Mouse (Mus musculus): Measurements from ENCODE around the gene Zfp987.
"Not testable (repeated sequence)": the region's sequence is repeated elsewhere in the genome, so short reads cannot be mapped to it uniquely, and the experiment has no call there.

The Zfp987 gene

GRCm38 (mm10) chr4:146096998-146097397 lies at the start of gene Zfp987:
Zfp987 (plus strand) TSS chr4:146097298.
- not testable (repeated sequence) for DNase-seq (ENCODE audit: low read depth, low spot score)

GRCm38 (mm10) chr4:146052536-146052935 lies 44.6 kb upstream of the Zfp987 start:
- not testable (repeated sequence) for DNase-seq (ENCODE audit: low read depth, low spot score)

- not testable (repeated sequence) for DNase-seq (ENCODE audit: low read depth, low spot score)
Measured at GRCm38 (mm10) chr4:146053445-146053844, 43.7 kb upstream of the Zfp987 start.

GRCm38 (mm10) chr4:146055335-146055734 lies 41.8 kb upstream of the Zfp987 start:
- no peak for DNase-seq (ENCODE audit: low read depth, low spot score)

GRCm38 (mm10) chr4:146058646-146059045 lies 38.5 kb upstream of the Zfp987 start:
- DNase-seq (ENCODE audit: low read depth, low spot score): not testable (repeated sequence)

- not testable (repeated sequence) for DNase-seq (ENCODE audit: low read depth, low spot score)
Measured at GRCm38 (mm10) chr4:146059078-146059477, 38.0 kb upstream of the Zfp987 start.

- DNase-seq (ENCODE audit: low read depth, low spot score): not testable (repeated sequence)
Measured at GRCm38 (mm10) chr4:146059974-146060693, 37.0 kb upstream of the Zfp987 start.

GRCm38 (mm10) chr4:146061082-146061481 lies 36.0 kb upstream of the Zfp987 start:
- DNase-seq (ENCODE audit: low read depth, low spot score): not testable (repeated sequence)

GRCm38 (mm10) chr4:146062021-146062420 lies 35.1 kb upstream of the Zfp987 start:
- DNase-seq (ENCODE audit: low read depth, low spot score): not testable (repeated sequence)

- DNase-seq (ENCODE audit: low read depth, low spot score): not testable (repeated sequence)
Measured at GRCm38 (mm10) chr4:146063001-146063400, 34.1 kb upstream of the Zfp987 start.

GRCm38 (mm10) chr4:146063621-146064020 lies 33.5 kb upstream of the Zfp987 start:
- not testable (repeated sequence) for DNase-seq (ENCODE audit: low read depth, low spot score)

GRCm38 (mm10) chr4:146064807-146065206 lies 32.3 kb upstream of the Zfp987 start:
- DNase-seq (ENCODE audit: low read depth, low spot score): not testable (repeated sequence)

GRCm38 (mm10) chr4:146066932-146067580 lies 30.0 kb upstream of the Zfp987 start:
- DNase-seq (ENCODE audit: low read depth, low spot score): not testable (repeated sequence)

GRCm38 (mm10) chr4:146067594-146067993 lies 29.5 kb upstream of the Zfp987 start:
- not testable (repeated sequence) for DNase-seq (ENCODE audit: low read depth, low spot score)

- not testable (repeated sequence) for DNase-seq (ENCODE audit: low read depth, low spot score)
Measured at GRCm38 (mm10) chr4:146073264-146073663, 23.8 kb upstream of the Zfp987 start.

- not testable (repeated sequence) for DNase-seq (ENCODE audit: low read depth, low spot score)
Measured at GRCm38 (mm10) chr4:146101448-146101847, 4.3 kb downstream of the Zfp987 start.

- not testable (repeated sequence) for DNase-seq (ENCODE audit: low read depth, low spot score)
Measured at GRCm38 (mm10) chr4:146156524-146156923, 59.4 kb downstream of the Zfp987 start, which contains the start of gene Zfp600. Zfp600 (plus strand) TSS chr4:146156824.

- not testable (repeated sequence) for DNase-seq (ENCODE audit: low read depth, low spot score)
Measured at GRCm38 (mm10) chr4:146162893-146163292, 65.8 kb downstream of the Zfp987 start.

GRCm38 (mm10) chr4:146167202-146167832 lies 70.2 kb downstream of the Zfp987 start:
- not testable (repeated sequence) for DNase-seq (ENCODE audit: low read depth, low spot score)

GRCm38 (mm10) chr4:146167879-146168532 lies 70.9 kb downstream of the Zfp987 start:
- not testable (repeated sequence) for DNase-seq (ENCODE audit: low read depth, low spot score)

- DNase-seq (ENCODE audit: low read depth, low spot score): not testable (repeated sequence)
Measured at GRCm38 (mm10) chr4:146168730-146169215, 71.7 kb downstream of the Zfp987 start.

All from c-Kit-negative CD71-positive TER-119-positive erythroid progenitor cells, embryonic 14.5 days (primary cell).